Mouse (Mus musculus): ENCODE measurements around the gene Pml.

The Pml gene

DNA sequence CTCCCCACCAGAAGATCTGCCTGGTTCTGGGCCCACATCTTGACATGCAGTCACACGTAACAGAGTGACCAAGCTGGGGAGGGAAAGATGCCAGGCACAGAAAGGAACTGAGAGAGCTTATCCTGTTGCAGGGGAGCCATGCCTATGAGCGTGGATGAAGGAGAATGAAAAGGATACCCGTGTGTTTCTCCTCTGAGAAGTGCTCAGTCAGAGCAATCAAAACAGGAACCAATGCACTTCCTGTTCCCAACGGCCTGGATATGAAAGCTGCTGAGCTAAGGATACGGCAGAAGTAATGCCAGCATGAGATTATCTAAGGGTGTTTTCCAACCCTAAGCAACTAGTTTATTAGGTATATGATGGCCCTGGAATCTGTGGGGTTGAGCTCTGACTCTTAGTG is 17.2 kb downstream of the Pml start:
- no peak for DNase-seq

DNA sequence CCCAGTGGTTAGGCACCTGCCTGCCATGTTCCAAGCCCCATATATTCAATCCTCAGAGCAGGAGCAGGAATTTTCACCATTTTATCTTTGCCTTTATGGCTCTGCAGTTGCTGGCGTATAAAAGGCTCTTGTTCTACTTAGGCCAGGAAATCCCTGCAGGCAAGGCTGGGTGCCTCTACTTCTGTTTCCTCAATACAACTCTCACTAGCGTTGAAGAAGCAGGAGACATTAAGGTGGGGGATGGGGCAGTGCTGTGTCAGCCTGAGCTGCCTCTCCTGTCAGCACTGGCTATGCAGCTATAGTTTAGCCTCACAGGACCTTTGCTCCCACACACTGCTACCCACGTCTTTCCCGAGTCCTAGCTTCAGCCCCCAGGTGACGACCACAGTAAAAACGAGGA is 17.8 kb downstream of the Pml start:
- DNase-seq = no peak

DNA sequence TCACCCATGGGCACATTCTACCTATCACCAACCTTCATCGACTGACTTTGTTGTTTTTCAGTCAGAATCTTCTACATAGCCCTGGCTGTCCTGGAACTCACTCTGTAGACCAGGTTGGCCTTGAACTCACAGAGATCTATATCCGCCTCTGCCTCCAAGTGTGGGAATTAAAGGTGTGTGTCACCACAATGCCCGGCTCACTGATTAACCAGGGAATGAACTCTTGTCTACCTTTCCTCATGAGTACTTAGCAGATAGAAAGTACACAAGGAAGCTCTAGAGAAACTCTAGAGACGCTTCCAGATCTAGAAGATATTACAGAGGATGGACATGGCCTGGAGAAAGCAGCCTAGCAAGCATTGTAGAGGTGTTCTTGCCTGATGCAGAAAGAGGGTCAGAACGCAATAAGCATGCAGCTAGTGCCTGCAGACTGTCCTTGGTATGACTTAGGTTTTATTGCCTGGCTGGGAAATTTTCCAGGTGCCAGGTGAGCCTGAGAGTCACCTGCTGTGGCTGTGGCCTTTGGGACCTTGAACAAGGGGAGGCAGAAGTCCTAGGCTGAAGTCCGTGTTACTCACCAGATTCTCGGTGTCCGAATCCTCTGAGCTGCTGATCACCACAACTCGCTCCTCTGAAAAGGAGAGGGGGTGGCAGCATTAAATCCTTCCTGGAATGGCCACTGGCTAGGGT is 20.7 kb downstream of the Pml start:
- no peak for DNase-seq

DNA sequence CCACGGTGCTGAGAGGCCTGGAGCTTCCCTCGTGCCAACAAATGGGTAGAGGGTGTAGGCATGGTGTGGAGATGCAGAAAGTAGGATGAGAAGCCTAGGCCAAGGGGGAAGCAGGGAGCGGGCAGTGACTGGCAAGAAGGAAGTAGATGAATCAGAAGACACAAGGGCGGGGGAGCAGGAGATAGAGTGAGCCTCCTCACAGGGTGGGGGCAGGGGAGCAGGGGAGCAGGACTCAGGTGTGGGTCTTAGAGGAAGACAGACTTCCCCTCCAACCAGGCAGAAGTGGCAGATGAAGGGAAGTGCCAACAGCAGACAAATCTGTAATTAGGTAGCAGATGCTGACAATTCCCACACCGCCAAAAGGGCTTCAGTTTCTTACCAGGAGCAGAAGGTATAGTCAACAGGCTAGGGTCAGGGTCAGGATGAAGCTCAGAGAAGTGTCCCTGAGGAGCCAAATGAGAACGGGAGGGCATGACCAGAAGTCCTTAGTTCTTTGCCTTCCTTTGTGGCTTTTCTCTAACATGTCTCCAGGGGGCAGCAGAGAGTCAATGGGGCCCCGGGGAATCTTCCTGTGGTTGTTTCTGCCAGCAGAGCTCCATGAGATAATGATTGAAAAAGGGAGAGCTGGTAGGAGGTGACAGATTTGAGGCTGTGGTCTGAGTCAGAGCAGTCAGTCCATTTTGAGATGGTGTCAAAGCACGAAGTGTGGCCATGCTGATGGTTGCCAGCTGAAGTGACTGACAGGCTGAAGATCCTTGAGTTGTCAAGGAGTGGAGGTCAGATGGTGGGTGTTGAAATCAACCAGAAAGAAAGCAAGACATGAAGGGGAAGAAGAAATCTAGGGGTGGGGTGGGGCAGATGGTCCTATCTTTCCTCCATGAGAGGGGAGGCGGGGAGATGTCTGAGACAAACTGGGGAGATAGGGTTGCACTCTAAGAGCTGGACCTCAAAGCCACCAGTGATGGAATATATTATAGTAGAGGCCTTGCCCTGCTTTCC is 23.4 kb downstream of the Pml start:
- DNase-seq = peak; percentile 46

DNA sequence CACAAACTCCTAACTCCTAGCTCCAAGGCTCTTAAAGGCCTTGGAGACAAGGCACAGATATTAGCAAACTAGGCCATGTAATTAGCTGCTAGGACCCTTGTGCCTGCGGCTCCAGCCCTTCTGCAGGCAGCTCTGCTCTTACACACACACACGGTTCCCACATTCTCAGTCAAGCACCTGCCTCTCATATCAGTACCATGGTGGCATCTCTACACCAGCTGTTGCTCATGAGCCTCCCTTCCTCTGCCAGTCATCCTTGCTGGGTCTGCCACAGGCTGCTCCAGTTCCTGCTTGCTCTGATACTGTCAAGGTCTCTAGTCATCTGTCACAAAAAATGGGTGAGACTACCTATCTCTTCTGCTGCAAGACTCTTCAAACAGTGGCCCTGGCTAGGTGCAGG is 25.2 kb downstream of the Pml start:
- no peak for DNase-seq

DNA sequence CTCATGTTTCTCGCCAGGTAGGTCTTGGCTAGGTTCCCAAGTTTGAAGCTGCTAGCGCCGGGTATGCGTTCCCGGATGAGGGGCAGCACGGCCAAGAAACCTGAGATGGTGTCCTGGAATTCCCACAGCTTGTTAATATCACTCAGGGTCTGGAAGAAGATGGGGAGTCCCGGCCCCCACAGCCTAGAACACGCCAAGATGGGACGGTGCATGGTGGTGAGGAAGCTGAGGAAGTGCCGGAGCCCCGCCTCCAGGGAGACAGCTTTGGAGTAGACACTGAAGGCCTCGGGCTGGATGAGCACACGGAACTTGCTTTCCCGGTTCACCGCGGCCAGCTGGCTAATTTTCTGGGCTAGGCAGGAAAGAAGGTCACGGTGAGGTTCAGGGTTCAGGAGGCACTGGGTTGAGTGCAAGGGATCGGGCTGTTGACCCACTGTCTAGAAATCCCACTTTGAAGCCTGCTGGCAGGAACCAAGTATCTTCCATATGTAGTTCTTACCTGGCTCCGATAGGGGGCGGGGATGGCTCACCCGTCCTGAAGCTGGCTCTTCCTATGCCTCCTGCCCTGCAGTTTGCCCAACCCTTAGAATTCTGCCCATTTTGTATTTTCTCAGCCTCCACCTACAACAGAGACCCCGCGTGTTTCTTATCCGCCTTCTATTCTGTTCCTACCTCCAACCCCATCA is 29.2 kb downstream of the Pml start:
- peak; percentile 38 for DNase-seq

DNA sequence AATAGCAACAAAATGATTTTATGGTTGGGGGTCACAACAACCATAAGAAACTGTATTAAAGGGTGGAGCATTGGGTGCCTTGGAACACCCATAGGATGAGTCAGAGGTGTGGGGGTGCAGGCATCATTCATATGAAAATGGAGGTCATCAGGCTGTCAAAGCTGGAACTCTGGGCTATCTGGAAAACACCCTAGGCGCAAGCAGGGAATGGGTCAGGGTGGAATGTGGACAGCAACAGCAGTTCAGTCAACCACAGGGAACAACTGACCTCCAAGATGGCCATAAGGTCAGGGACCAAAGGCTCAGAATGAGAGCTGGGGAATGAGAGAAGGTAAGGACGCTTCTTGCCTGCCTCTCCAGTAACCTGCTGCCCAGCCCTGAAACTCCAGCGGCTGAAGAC is 31.0 kb downstream of the Pml start:
- no peak for DNase-seq

DNA sequence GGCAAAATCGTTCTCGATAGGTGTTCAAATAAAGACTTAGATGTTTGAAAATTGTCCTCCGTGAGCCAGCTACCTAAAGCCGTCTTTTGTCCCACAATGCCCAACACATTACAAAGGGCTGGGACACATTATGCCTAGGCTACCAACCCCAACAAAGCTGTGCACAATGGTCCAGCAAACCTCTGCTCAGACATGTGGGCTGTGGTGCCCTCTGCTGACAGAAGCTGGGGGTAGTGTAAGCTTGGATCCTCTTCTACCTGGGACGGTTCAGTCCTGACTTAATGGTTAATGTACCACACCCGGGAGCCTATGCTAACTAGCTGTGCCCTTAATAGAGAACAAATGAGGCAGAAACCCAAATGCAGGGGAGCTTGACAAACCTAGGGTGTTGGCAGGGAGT is 33.2 kb downstream of the Pml start:
- DNase-seq = peak; percentile 23

DNA sequence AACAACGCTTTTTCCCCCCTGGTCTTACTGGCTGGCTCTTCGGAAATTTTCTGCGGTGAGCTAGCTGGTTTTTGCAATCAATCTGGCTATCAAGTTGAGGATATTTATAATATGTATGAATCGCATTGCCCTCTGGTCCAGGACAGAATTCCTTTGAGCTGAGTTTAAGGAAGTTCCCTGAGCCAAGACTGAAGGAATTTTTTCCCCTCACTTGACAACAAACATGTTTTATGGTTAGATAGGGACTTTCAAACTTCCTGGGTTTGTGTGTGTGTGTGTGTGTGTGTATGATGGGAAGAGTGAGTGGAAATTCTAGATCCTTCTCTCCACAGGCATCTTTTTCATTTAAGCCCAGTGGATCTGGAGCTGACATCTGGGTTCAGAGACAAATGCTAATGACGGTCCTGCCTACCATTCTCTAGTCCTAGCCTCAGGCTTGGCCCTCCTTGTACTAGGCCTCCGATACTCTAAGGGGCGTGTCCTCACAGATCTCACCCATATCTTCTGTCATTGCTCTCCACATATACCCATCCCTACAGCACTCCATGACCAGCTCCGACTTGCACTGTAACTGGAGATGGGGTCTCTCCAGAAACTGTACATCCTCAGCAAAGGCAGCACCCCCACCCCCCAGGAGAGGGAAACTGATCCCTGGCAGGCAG is 34.9 kb downstream of the Pml start:
- no peak for DNase-seq

DNA sequence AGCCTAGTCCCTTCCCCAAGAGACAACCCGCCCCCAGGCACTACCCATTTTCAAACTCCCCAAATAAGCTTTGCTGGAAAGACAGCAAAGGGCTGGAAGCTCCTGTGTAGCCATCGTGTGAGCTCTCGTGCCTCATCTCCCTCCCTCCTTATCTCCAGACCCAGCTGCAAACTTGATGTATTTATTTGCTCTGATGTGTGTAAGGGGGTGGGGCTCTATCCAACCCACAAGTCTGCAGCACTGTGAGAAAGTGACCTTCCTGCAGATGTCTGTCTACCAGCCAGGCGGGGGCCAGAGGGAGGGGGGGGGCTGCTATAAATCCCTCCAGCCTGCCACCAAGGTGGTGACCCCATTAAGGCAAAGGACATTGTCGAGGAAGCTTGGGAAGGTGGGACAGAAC is 35.7 kb downstream of the Pml start:
- no peak for DNase-seq

DNA sequence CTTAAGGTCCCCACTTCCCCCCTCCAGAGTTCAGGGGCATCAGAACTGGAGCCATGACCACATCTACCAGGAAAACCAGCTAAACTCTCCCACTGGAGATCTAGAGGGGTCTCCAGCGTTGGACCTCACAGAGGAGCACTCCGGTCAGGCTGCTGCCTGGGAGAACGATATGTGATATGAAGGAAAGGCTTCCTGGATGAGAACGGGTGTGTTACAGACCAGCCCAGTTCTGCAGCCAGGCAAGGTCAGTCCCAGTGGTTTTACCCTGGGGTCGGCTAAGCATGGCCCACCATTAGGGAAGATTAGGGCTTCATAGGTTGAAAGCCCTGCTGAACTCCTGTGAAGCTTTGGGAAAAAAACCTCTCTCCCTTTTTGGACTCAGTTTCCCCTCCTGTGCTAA is 36.2 kb downstream of the Pml start:
- no peak for DNase-seq

DNA sequence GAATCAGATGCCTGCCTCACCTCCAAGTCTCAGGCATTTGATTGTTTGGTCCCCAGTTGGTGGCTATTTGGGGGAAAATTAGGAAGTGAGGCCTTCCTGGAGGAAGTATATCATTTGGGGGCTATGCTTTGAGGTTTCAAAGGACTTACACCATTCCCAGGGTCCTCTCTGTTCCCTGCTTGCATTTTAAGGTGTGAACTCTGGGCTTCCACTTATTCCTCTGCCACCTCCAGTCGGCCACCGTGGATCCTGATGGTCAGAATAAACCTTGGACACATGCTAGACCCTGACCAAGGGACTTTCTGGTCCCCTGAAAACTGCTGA is 39.3 kb downstream of the Pml start:
- no peak for DNase-seq

DNA sequence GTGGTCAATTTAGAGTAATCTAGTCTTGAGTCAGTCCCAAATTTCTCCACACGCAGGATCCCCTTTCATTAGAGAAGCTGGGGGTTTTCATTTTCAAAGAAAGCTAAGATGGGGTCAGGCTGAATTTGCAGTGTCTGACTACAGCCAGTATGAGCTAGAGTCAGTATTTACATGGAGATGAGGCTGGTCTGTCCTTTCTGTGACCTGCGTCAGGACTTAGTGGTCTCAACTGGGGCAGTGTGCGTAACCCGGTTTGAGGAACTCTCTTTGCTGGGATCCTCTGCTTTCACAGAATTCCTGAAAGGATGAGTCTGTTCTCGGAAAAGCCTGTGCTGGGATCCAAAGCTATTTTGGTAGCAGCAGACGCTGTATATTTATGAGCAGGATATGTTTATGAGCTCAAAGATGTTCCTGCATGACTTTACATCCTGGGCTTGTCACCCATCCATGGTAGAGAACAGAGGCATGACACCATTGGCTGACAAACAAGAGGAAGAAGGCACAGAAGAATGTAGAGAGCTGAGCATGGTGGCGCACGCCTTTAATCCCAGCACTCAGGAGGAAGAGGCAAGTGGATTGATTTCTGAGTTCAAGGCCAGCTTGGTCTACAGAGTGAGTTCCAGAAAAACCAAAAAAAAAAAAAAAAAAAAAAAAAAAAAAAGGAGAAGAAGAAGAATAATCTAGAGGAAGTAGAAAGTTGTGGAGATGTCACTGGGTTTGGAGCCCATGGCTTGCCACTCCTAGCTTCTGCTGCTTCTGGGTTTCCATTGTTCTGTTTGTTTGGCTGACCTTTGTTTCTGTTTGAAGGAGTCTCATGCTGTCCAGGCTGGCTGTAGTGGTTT is 39.9 kb downstream of the Pml start:
- DNase-seq = no peak

DNA sequence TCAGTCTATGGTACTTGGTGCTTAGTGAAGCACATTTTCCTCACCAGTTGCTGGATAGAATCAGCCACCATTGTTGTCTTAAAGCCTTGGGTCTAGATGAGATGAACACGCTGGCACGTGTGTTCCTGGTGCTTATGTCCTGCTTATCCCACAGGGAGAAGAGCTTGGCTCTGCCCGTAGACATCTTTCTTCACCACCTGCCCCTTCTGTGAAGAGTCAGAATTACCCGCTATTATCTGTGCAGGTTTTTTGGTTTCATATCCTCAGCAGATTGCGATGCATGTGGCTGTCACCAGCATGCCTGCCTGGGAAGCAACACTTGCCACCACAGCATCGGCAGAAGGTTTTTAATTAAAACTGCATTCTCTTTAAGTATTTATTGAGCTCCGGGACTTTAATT is 43.6 kb downstream of the Pml start:
- no peak for DNase-seq

DNA sequence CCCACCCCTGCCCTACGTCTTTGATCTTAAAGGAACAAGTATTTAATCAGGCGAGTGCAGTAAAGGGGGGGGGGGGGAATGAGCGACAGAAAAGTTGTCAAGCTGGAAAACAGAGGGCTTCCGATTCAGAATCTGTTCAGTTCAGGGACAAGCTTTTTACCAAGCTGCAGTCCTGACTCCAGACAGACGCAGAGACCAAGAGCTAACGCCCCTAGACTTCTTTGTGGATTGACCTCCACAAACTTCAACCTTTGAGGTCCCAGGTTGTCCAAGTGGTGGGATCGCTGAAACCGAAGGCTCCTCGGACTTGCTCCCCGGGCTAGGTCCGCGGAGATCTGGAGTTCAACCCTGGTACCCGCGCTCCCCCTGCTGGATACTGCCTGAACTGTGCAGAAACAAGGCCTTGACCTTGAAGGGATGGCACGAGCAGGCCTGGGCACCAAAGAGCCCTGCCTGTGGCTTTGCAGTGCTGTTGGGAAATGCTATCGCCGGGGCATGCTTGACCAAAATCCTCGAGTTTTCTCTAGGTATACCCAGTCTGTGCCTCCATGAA is 45.1 kb downstream of the Pml start:
- DNase-seq = peak; percentile 94

DNA sequence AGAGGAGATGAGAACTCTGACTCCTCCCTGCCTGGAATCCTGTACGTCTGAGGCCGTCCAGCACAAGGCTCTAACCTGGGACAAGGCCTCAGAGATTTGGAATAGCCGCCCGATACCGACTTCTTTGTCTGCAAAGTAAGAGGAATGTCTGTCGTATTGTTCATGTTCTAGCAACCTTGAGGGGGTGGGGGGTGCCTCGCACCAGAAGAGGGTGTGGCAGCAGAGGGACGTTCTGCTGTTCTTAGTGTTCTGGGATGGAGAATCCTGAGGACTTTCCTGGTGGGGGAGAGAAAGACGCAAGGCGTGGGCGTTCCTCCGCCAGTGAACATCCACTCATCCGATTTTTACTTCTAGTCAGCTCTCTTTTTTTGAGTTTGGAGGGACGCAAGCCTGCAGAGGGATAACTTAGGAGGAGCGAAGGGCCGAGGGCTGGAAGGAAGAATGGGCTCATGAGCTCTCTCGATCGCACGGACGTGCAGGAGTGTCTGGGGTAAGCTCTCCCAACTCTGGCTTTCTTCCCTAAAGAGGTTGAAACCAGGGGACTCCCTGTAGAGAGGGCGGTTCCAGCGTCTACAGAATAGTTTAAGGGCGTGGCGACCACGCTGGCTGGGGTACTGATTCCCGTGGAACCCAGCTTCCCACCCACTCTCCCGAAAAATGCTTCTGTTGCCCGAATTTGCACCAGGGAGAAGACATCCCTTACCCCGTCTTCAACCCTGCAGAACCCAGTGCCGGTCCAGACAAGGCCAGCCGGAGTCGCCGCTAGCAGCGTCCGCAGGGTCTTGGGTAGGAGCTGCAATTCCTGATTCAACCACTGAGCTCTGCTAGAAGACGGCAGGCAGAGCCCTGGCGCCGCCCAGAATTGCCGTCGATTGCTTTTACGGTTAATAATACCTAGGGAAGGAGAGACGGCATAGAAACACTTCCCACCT is 45.8 kb downstream of the Pml start, which contains the start of the genes Islr and Islr2:
Gene Islr, minus strand, starts transcription at position 791 of the 932 bp plus-strand sequence.
Gene Islr2, minus strand, starts transcription at position 804 of the 932 bp plus-strand sequence.
- peak; percentile 22 for DNase-seq

DNA sequence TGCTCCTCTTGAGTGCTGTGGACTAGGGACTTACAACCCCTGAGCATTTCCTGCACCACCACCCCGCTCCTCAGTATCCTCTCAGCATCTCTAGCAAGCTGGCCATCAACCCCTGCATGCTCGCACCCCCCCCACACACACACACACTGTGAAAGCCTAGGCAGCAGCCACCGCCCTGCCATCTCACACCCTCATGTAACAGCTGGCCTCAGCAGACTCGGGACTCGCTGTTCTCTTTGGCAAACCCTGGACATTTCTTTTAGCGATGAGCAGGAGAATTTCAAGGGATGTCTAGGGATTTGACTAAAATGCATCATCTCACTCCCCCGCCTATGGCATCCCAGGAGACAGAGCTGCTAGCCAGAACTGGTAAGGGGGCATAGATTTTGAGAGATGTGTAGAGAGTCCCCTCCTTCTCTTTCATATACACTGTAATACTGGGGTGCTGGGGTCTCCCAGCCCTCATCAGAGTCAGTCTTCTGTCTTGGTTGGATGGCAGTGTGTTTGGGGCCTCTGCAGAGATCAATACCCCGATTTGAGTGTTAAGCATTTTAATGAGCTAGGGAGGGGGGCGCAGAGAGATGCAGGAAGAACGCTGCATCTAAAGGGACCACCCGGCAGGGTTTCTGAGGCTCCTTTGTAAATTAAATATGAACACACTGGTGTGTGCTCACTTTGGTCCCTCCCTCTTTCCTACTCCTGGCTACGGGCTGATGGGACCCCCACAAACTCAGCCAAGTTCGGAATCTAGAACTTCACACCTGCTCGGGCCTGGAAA is 46.7 kb downstream of the Pml start:
- DNase-seq = no peak

DNA sequence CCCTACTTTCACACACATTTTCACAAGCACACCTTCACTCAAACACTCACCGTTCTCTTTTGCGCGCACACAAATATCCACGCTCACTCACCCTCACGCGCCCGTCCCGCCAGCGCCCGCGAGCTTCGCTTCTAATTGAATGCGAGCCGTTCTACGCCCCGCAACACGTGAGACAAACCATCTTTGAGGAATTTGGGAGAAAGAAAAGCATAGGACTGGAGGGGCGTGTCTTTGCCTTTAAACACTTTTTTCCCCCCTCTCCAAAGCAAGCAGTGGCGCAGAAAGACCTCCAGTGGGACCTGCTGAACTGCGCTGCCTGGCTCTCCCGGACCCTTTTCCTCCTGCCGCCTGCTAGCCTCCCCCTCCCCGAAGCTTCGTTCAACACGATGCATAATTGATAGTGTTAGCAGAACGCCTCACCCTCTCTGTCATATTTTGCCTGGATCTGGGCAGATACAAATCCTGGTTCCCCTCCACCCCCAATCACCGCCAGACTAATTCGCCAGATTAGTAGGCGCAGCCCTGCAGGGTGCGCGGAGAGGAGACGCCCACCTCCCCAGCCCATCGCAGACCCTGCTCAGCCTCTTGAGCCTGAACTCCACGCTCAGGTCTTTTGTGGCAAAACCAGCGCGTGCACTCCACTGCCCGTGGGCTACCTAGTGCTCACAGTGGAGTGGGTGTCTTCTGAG is 47.6 kb downstream of the Pml start:
- DNase-seq = no peak
